ENCODE assay signal across 21 mouse cellular contexts in genomic region chr1:162588606-162589005, GRCm38 (mm10). TPM values are rescaled to one million over a fixed set of nuclear protein-coding genes. Genes with fewer than 3 reads are reported as not detected.
DNase-seq lines count a peak whose midpoint lies in the region; ATAC-seq lines count a peak whose summit lies in the region.
"Had no signal": no experiment of that assay in that cellular context is flagged by ENCODE, and none has a peak within 500 bp of the region (broad histone marks: within the 10 kb centered on the region; RNA-seq: fewer than 3 reads in every experiment).

No protein-coding gene starts in this region.

- no peak overlapping the region for H3K9ac ChIP-seq in forebrain, embryonic 15.5 days (replicated peaks)
- no peak overlapping the region for H3K9ac ChIP-seq in hindbrain, embryonic 12.5 days
- H3K9ac ChIP-seq: forebrain, embryonic 12.5 days; limb, embryonic 12.5 days; liver, postnatal 0 days had no signal

- 88% methylated on average over 3 of the region's 3 CpGs for WGBS in forebrain, embryonic 10.5 days
- WGBS in forebrain, embryonic 15.5 days: 65% methylated on average over 3 of the region's 3 CpGs
- WGBS in hindbrain, embryonic 10.5 days: 91% methylated on average over 3 of the region's 3 CpGs
- WGBS in hindbrain, embryonic 12.5 days: 82% methylated on average over 3 of the region's 3 CpGs

- peak overlapping the region; percentile 72; the same call in 1 of the 2 replicates for H3K27ac ChIP-seq in forebrain, embryonic 10.5 days
- H3K27ac ChIP-seq in forebrain, embryonic 15.5 days (replicated peaks): no peak overlapping the region
- H3K27ac ChIP-seq in hindbrain, embryonic 10.5 days: peak overlapping the region; percentile 78
- H3K27ac ChIP-seq in hindbrain, embryonic 12.5 days: no peak overlapping the region
- H3K27ac ChIP-seq: forebrain, embryonic 12.5 days; limb, embryonic 12.5 days; macrophage had no signal

- no peak for ATAC-seq in forebrain, embryonic 15.5 days (replicated peaks)
- no peak for ATAC-seq in hindbrain, embryonic 12.5 days (ENCODE audit: low FRiP score)
- ATAC-seq: liver, postnatal 0 days had no signal

- no peak overlapping the region for H3K4me2 ChIP-seq in forebrain, embryonic 15.5 days (replicated peaks)
- H3K4me2 ChIP-seq in hindbrain, embryonic 12.5 days (replicated peaks): no peak overlapping the region
- H3K4me2 ChIP-seq: limb, embryonic 12.5 days had no signal

- H3K4me1 ChIP-seq in forebrain, embryonic 10.5 days: peaks cover 12% of the 10 kb centered on the region
- peaks cover 8% of the 10 kb centered on the region for H3K4me1 ChIP-seq in forebrain, embryonic 15.5 days
- H3K4me1 ChIP-seq in hindbrain, embryonic 10.5 days (replicated peaks): peaks cover 12% of the 10 kb centered on the region
- peaks cover 4% of the 10 kb centered on the region for H3K4me1 ChIP-seq in hindbrain, embryonic 12.5 days

- H3K4me3 ChIP-seq in forebrain, embryonic 10.5 days: no peak overlapping the region
- H3K4me3 ChIP-seq in forebrain, embryonic 15.5 days: no peak overlapping the region
- H3K4me3 ChIP-seq in hindbrain, embryonic 10.5 days: no peak overlapping the region
- no peak overlapping the region for H3K4me3 ChIP-seq in hindbrain, embryonic 12.5 days
- H3K4me3 ChIP-seq: forebrain, embryonic 12.5 days; limb, embryonic 12.5 days had no signal

- H3K27me3 ChIP-seq in forebrain, embryonic 10.5 days (ENCODE audit: poor library complexity, severe bottlenecking): no peaks in the 10 kb centered on the region
- no peaks in the 10 kb centered on the region for H3K27me3 ChIP-seq in forebrain, embryonic 15.5 days
- H3K27me3 ChIP-seq in hindbrain, embryonic 10.5 days (ENCODE audit: insufficient read depth, poor library complexity, severe bottlenecking): no peaks in the 10 kb centered on the region
- H3K27me3 ChIP-seq in hindbrain, embryonic 12.5 days: no peaks in the 10 kb centered on the region
- H3K27me3 ChIP-seq: forebrain, embryonic 12.5 days; limb, embryonic 12.5 days had no signal

- H3K36me3 ChIP-seq in forebrain, embryonic 10.5 days (replicated peaks): peaks cover 17% of the 10 kb centered on the region
- peaks cover 10% of the 10 kb centered on the region for H3K36me3 ChIP-seq in forebrain, embryonic 15.5 days
- peaks cover 19% of the 10 kb centered on the region for H3K36me3 ChIP-seq in hindbrain, embryonic 10.5 days
- H3K36me3 ChIP-seq in hindbrain, embryonic 12.5 days: peaks cover 10% of the 10 kb centered on the region; the same call in 1 of the 2 replicates

- no peaks in the 10 kb centered on the region for H3K9me3 ChIP-seq in forebrain, embryonic 10.5 days
- no peaks in the 10 kb centered on the region for H3K9me3 ChIP-seq in forebrain, embryonic 15.5 days
- no peaks in the 10 kb centered on the region for H3K9me3 ChIP-seq in hindbrain, embryonic 10.5 days
- no peaks in the 10 kb centered on the region for H3K9me3 ChIP-seq in hindbrain, embryonic 12.5 days (replicated peaks)
- H3K9me3 ChIP-seq: forebrain, embryonic 12.5 days; limb, embryonic 12.5 days had no signal

- no peak for DNase-seq in forebrain, embryonic 10.5 days (ENCODE audit: extremely low spot score, low spot score)
- DNase-seq in hindbrain, embryonic 10.5 days (ENCODE audit: low spot score): no peak
- peak; percentile 9 for DNase-seq in lung, postnatal 10 days
- DNase-seq in lung, postnatal 25 days (ENCODE audit: low spot score): no peak
- peak; percentile 60 for DNase-seq in skeletal muscle tissue, adult 2 months (ENCODE audit: low read depth, low spot score)
- no peak for DNase-seq in natural killer cell, adult 2 months (ENCODE audit: low spot score in 2 of 2)
- DNase-seq: adrenal gland, postnatal 25 days; cerebellum, adult 9-10 months; kidney, adult 8-10 months; kidney, postnatal 10 days; liver, postnatal 0 days; right cerebral cortex, postnatal 14 days; spleen, adult 18-20 months had no signal

RNA-seq across cellular contexts. Expression of gene Vamp4, which starts 18.3 kb away (rescaled TPM):
- 49.0 and 49.2 TPM in 2 replicates for polyA plus RNA-seq in forebrain, embryonic 10.5 days (2016; fragmentation: Nextera tagmentation; extraction: Ambion mirVana)
- 70.7 and 76.7 TPM in 2 replicates for polyA plus RNA-seq in forebrain, embryonic 15.5 days (2015; fragmentation: Nextera tagmentation; extraction: Ambion mirVana)
- polyA plus RNA-seq in hindbrain, embryonic 10.5 days (2016; fragmentation: Nextera tagmentation; extraction: Ambion mirVana): 52.3 and 52.5 TPM in 2 replicates
- polyA plus RNA-seq in hindbrain, embryonic 12.5 days (2016; fragmentation: Nextera tagmentation; extraction: Ambion mirVana): 68.4 and 74.9 TPM in 2 replicates

RNA-seq across cellular contexts. Expression of gene Mettl13, which starts 40.3 kb away (rescaled TPM):
- polyA plus RNA-seq in forebrain, embryonic 10.5 days (2016; fragmentation: Nextera tagmentation; extraction: Ambion mirVana): 32.8 and 34.8 TPM in 2 replicates
- 22.2 and 24.7 TPM in 2 replicates for polyA plus RNA-seq in forebrain, embryonic 15.5 days (2015; fragmentation: Nextera tagmentation; extraction: Ambion mirVana)
- polyA plus RNA-seq in hindbrain, embryonic 10.5 days (2016; fragmentation: Nextera tagmentation; extraction: Ambion mirVana): 21.3 and 27.8 TPM in 2 replicates
- 21.9 and 23.6 TPM in 2 replicates for polyA plus RNA-seq in hindbrain, embryonic 12.5 days (2016; fragmentation: Nextera tagmentation; extraction: Ambion mirVana)

RNA-seq across cellular contexts. Expression of gene Myoc, which starts 50.3 kb away (rescaled TPM):
- polyA plus RNA-seq in forebrain, embryonic 10.5 days (2016; fragmentation: Nextera tagmentation; extraction: Ambion mirVana): not detected in 2 replicates
- polyA plus RNA-seq in forebrain, embryonic 15.5 days (2015; fragmentation: Nextera tagmentation; extraction: Ambion mirVana): not detected in 2 replicates
- 0.09 and 0.10 TPM in 2 replicates for polyA plus RNA-seq in hindbrain, embryonic 10.5 days (2016; fragmentation: Nextera tagmentation; extraction: Ambion mirVana)
- polyA plus RNA-seq in hindbrain, embryonic 12.5 days (2016; fragmentation: Nextera tagmentation; extraction: Ambion mirVana): not detected in 2 replicates
- polyA plus RNA-seq: forebrain, embryonic 12.5 days; heart, embryonic 11.5 days; heart, postnatal 0 days; limb, embryonic 12.5 days; liver, embryonic 11.5 days; liver, postnatal 0 days; macrophage had no signal

Comparison
In these comparisons a context has a peak if more than half of its experiments do, and no peak if none do; other contexts are left out.
1. DNase-seq: peak in lung, postnatal 10 days (single experiment) and skeletal muscle tissue, adult 2 months (single experiment); none in forebrain, embryonic 10.5 days (single experiment), hindbrain, embryonic 10.5 days (single experiment), lung, postnatal 25 days (single experiment) and natural killer cell, adult 2 months (0 of 2).
2. H3K27ac ChIP-seq: peak in forebrain, embryonic 10.5 days (single experiment) and hindbrain, embryonic 10.5 days (single experiment); none in forebrain, embryonic 15.5 days (single experiment) and hindbrain, embryonic 12.5 days (single experiment).